Mouse (Mus musculus) adrenal gland, adult (tissue): ENCODE data around the gene Serpinb6a.

Experiments used
- DNase-seq, 2 experiments: peaks; one replicate each; pipeline ENCODE4 v3.0.0; 2022 to 2023; ENCODE audit warnings: low spot score in 1 of 2; ENCODE audit not compliant: inconsistent age in 2 of 2

Serpinb6a gene

GRCm38 (mm10) chr13:34002058-34003006 is at the start of gene Serpinb6a, which contains the start of gene Ripk1:
Gene Serpinb6a (minus strand): TSS chr13:34002794.
Gene Ripk1 (plus strand): TSS chr13:34002363.
- DNase-seq: peak; percentile 93 to 97

GRCm38 (mm10) chr13:34051692-34052091 is 49.1 kb upstream of the Serpinb6a start:
- no peak for DNase-seq

- DNase-seq: peak; percentile 40 to 64
Measured at GRCm38 (mm10) chr13:34050479-34050878, 47.9 kb upstream of the Serpinb6a start.

- no peak for DNase-seq
Measured at GRCm38 (mm10) chr13:34047526-34047925, 44.9 kb upstream of the Serpinb6a start.

- peak; percentile 73 to 92 for DNase-seq
Measured at GRCm38 (mm10) chr13:34046421-34047012, 43.9 kb upstream of the Serpinb6a start.

GRCm38 (mm10) chr13:34045511-34046249 is 43.1 kb upstream of the Serpinb6a start:
- no peak for DNase-seq

GRCm38 (mm10) chr13:34043716-34044393 is 41.3 kb upstream of the Serpinb6a start:
- DNase-seq: no peak

GRCm38 (mm10) chr13:34040091-34040490 is 37.5 kb upstream of the Serpinb6a start:
- DNase-seq: no peak

- DNase-seq: no peak
Measured at GRCm38 (mm10) chr13:34038901-34039341, 36.3 kb upstream of the Serpinb6a start.

GRCm38 (mm10) chr13:34038056-34038432 is 35.5 kb upstream of the Serpinb6a start:
- no peak for DNase-seq

GRCm38 (mm10) chr13:34037172-34038055 is 34.8 kb upstream of the Serpinb6a start, which contains the start of gene Bphl:
Gene Bphl (plus strand): TSS chr13:34037597.
- peak; percentile 95 to 98 for DNase-seq

- DNase-seq: no peak
Measured at GRCm38 (mm10) chr13:34036726-34037125, 34.1 kb upstream of the Serpinb6a start.

- DNase-seq: no peak
Measured at GRCm38 (mm10) chr13:34035424-34035823, 32.8 kb upstream of the Serpinb6a start.

- no peak for DNase-seq
Measured at GRCm38 (mm10) chr13:34032041-34032440, 29.4 kb upstream of the Serpinb6a start.

- DNase-seq: no peak
Measured at GRCm38 (mm10) chr13:34021998-34022397, 19.4 kb upstream of the Serpinb6a start.

- DNase-seq: no peak
Measured at GRCm38 (mm10) chr13:34018521-34018920, 15.9 kb upstream of the Serpinb6a start.

- DNase-seq: peak in 1 of 2 experiments; percentile 51
Measured at GRCm38 (mm10) chr13:34016927-34017569, 14.5 kb upstream of the Serpinb6a start.

GRCm38 (mm10) chr13:34007234-34007633 is 4.6 kb upstream of the Serpinb6a start:
- no peak for DNase-seq

- DNase-seq: no peak
Measured at GRCm38 (mm10) chr13:34003058-34003457, 464 bp upstream of the Serpinb6a start.
